Mouse (Mus musculus): Measurements from ENCODE around the gene Akr1a1.

DNA sequence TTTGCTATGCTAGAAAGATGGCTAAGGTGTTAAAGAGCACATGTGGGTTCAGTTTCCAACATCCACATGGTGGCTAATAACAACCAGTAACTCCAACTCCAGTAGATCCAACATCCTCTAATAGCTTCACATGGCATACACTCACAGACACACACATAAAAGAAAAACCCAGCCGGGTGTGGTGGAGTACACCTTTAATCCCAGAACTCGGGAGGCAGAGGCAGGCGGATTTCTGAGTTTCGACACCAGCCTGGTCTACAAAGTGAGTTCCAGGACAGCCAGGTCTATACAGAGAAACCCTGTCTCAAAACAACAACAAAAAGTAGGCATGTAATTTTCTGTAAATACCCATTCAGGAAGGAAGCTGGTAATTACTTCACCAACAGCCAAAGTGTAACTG is 26.6 kb downstream of the Akr1a1 start:
- TF ChIP-seq CTCF (IDR thresholded peaks at IDR 0.05; ENCODE audit: borderline replicate concordance, insufficient read depth, low read depth, low read length) (no peak), POLR2A (IDR thresholded peaks at IDR 0.05; ENCODE audit: borderline replicate concordance, insufficient read depth, low read length) (no peak)

Measured in cerebellum, adult 2 months (tissue).